Mouse (Mus musculus) hindbrain, embryonic 11.5 days (tissue): ENCODE results near the gene Cyp4a14. TPM values are rescaled to one million over a fixed set of nuclear protein-coding genes. Genes with fewer than 3 reads are reported as not detected.
"Not testable (repeated sequence)": the region's sequence is repeated elsewhere in the genome, so short reads cannot be mapped to it uniquely, and the experiment has no call there.

Experiments used
- ATAC-seq: fragments of 200-750 bp; cut with Nextera tagmentation; 2 replicates; pipeline ENCODE4 v1.8.0; 2017; ENCODE audit warnings: mild to moderate bottlenecking, moderate TSS enrichment, moderate library complexity; ENCODE audit not compliant: low FRiP score
- DNase-seq: peaks from one replicate; pipeline ENCODE4 v3.0.0-alpha.2; 2015; ENCODE audit warnings: low spot score
- H3K27ac ChIP-seq: fragments of 300-500 bp; sonication (generic); 2 replicates; pipeline ENCODE4 v1.5.1; 2014; ENCODE audit warnings: mild to moderate bottlenecking, low read depth, low read length
- H3K27me3 ChIP-seq: fragments of 300-500 bp; sonication (generic); 2 replicates; pipeline ENCODE4 v1.6.1; 2014; ENCODE audit warnings: mild to moderate bottlenecking, low read length, moderate library complexity, mixed read lengths; ENCODE audit not compliant: control insufficient read depth, insufficient read depth
- H3K36me3 ChIP-seq: fragments of 300-500 bp; sonication (generic); 2 replicates; pipeline ENCODE4 v1.6.1; 2014; ENCODE audit warnings: mild to moderate bottlenecking, low read length, moderate library complexity, mixed read lengths; ENCODE audit not compliant: control insufficient read depth, insufficient read depth
- H3K4me1 ChIP-seq: fragments of 300-500 bp; sonication (generic); replicated peaks from 2 replicates; pipeline ENCODE4 v1.6.1; 2014; ENCODE audit warnings: low read length, mixed read lengths; ENCODE audit not compliant: control insufficient read depth, insufficient read depth
- H3K4me2 ChIP-seq: fragments of 300-500 bp; sonication (generic); replicated peaks from 2 replicates; pipeline ENCODE4 v1.6.1; 2014; ENCODE audit warnings: mild to moderate bottlenecking, low read depth, low read length
- H3K4me3 ChIP-seq: fragments of 300-500 bp; sonication (generic); 2 replicates; pipeline ENCODE4 v1.5.1; 2014; ENCODE audit warnings: low read depth, low read length
- H3K9ac ChIP-seq: fragments of 300-500 bp; sonication (generic); 2 replicates; pipeline ENCODE4 v1.6.1; 2014; ENCODE audit warnings: low read depth, low read length
- H3K9me3 ChIP-seq: fragments of 300-500 bp; sonication (generic); 2 replicates; pipeline ENCODE4 v1.6.1; 2016; ENCODE audit warnings: low read length; ENCODE audit not compliant: control insufficient read depth
- WGBS: fragments of 180-500 bp; shearing (Covaris S2); extraction: QIAGEN DNeasy Blood & Tissue Kit; methylation state at CpG from one replicate; pipeline ENCODE4 v1.1.7; 2014; 5-methylcytosine and 5-hydroxymethylcytosine counted together
- polyA plus RNA-seq: library from polyadenylated mRNA; unstranded; fragments of >200 nt; fragmentation: Nextera tagmentation; extraction: Ambion mirVana; gene quantifications from 2 replicates; pipeline ENCODE4 v1.2.1, GENCODE M21; 2014

The Cyp4a14 gene
- polyA plus RNA-seq: not detected in 2 replicates

DNA sequence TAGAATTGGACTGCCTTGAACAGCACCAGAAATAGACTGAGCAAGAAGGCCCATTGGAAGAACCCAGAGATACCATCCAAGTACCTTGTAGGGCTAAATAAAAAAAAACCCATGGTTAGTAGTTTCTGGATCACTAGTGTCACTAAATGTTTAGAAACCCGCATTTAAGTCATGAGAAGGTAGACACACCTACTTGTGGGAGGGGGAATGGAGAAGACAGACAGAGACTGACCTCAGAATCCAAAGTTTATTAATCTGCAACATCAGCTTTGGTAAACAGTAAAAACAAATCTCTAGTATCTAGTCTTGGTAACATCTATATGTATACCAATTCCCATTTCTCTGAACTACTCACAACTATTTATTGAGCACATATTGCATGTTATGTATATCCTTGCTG, at the start of gene Cyp4a14:
Gene Cyp4a14 (minus strand): TSS at position 142 of the 400 bp plus-strand sequence.
- Histone ChIP-seq H3K27ac (no peak within 1 kb of the TSS), H3K9ac (no peak within 1 kb of the TSS), H3K4me3 (no peak within 1 kb of the TSS), H3K36me3 (no peaks in the 10 kb centered on the region), H3K4me2 (no peak within 1 kb of the TSS), H3K9me3 (no peaks in the 10 kb centered on the region), H3K27me3 (no peaks in the 10 kb centered on the region), H3K4me1 (no peaks in the 10 kb centered on the region)
- no peak for DNase-seq
- 80% methylated on average over 1 of the region's 1 CpGs for whole genome bisulfite sequencing
- ATAC-seq: no peak

DNA sequence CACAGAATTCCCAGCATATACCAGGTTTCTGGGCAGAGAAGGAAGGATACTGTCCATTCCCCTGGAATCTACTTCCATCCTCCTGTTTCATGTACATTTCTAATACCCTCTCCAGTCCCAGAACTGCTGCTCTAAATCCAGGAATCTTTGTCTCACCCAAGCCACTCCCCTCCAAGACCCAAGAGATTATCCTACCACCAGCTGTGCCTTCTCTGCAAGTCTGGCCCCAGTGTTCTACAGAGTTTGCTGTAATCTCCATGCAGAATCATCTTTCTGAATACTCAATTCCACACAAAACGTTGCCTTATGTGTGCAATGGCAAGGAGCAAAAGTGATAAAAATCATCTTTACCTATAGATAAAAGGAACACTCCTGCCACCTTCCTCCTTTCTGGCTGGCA, 49.2 kb upstream of the Cyp4a14 start:
- WGBS: 50% methylated on average over 1 of the region's 1 CpGs
- ATAC-seq (no peak), DNase-seq (no peak)
- Histone ChIP-seq H3K4me3 (no peak overlapping the region), H3K4me1 (no peaks in the 10 kb centered on the region), H3K9me3 (no peaks in the 10 kb centered on the region), H3K36me3 (no peaks in the 10 kb centered on the region), H3K9ac (no peak overlapping the region), H3K27ac (no peak overlapping the region), H3K27me3 (no peaks in the 10 kb centered on the region), H3K4me2 (no peak overlapping the region)

DNA sequence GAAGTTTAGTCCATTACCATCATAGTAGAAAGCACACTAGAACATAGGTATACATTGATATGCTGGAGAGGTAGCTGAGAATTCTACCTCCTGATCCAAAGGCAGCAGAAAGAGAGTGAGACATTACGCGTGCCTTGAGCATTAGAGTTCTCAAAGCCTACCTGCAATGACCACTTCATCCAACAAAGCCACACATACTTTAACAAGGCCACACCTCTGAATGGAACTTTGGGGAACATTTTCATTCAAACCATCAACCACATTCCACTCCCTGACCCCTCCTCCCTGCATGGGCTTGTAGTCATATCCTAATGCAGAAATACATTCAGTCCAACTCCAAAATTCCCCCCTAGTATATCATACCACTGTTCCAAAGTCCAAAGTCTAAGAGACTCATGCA, 25.8 kb upstream of the Cyp4a14 start:
- H3K4me3 ChIP-seq: no peak overlapping the region
- no peak overlapping the region for H3K4me2 ChIP-seq
- H3K27me3 ChIP-seq: no peaks in the 10 kb centered on the region
- no peaks in the 10 kb centered on the region for H3K36me3 ChIP-seq
- no peaks in the 10 kb centered on the region for H3K9me3 ChIP-seq
- H3K9ac ChIP-seq: no peak overlapping the region
- H3K27ac ChIP-seq: no peak overlapping the region
- WGBS: 95% methylated on average over 2 of the region's 2 CpGs
- DNase-seq (no peak), ATAC-seq (no peak)
- H3K4me1 ChIP-seq: no peaks in the 10 kb centered on the region

DNA sequence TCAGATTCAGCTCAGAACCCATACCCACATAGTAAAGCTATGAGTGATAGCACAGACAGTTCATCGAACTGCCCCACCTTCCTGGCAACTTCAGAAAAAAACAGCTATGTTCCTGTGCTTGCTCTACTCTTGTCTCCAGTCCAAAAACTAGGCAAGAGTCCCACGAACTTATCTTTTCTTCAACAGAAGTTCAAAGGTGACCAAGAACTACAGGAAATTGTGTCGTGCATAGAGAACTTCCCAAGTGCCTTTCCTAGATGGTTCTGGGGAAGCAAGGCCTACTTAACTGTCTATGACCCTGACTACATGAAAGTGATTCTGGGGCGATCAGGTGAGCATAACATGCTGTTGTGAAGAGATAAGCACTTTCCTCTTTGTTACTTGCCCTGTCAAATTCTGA, 23.5 kb upstream of the Cyp4a14 start:
- Histone ChIP-seq H3K27ac (no peak overlapping the region), H3K4me3 (no peak overlapping the region), H3K4me2 (no peak overlapping the region), H3K9me3 (no peaks in the 10 kb centered on the region), H3K9ac (no peak overlapping the region), H3K27me3 (no peaks in the 10 kb centered on the region), H3K36me3 (no peaks in the 10 kb centered on the region), H3K4me1 (no peaks in the 10 kb centered on the region)
- no peak for DNase-seq
- 77% methylated on average over 4 of the region's 4 CpGs for WGBS
- no peak for ATAC-seq

DNA sequence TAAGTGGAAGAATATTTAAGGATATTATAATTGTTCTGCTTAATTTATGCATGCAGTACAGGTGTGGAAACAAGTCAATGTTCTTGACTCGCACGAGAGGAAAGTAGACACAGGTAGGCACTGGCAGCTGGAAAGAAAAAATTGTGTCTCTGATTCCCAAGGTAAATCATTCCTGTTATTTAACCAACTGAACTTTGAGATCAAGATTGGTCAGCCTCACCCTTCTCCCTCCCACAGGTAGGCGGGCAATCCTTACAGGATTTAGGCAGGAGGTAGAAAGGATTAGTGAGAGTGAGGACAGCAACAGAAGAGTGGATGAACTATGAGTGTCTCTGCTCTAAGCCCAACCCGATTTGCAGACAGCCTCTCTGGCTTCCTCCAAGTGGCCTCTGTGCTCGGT, 22.1 kb upstream of the Cyp4a14 start, which contains the start of gene Cyp4a10:
Gene Cyp4a10 (plus strand): TSS at position 265 of the 400 bp plus-strand sequence.
- ATAC-seq, H3K27me3 ChIP-seq, H3K36me3 ChIP-seq, H3K27ac ChIP-seq, DNase-seq, H3K4me1 ChIP-seq, H3K4me3 ChIP-seq, H3K9me3 ChIP-seq, H3K4me2 ChIP-seq, H3K9ac ChIP-seq: not testable (repeated sequence)
- WGBS: 88% methylated on average over 5 of the region's 5 CpGs

DNA sequence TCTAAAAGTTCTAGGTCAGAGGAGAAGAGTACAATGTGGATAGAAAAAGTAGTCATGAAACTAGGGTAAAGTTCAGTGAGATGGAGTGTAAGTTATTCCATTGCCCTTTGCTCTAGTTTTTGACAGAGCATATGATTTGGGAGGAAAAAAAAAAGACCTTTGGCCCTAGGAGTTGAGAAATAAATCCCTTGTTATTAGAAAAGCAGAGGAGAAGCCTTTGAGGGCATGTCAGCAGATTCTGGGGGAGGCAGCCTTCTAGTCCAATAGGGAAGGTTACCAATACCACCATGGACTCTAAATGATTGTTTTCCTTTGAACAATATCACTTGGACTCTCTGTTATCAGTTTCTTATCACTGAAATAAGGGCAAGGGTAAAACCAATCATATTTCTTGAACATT, 18.0 kb upstream of the Cyp4a14 start:
- H3K27me3 ChIP-seq, ATAC-seq, H3K4me1 ChIP-seq, H3K4me2 ChIP-seq, H3K9ac ChIP-seq, H3K36me3 ChIP-seq, H3K4me3 ChIP-seq, DNase-seq, H3K27ac ChIP-seq, H3K9me3 ChIP-seq: not testable (repeated sequence)

DNA sequence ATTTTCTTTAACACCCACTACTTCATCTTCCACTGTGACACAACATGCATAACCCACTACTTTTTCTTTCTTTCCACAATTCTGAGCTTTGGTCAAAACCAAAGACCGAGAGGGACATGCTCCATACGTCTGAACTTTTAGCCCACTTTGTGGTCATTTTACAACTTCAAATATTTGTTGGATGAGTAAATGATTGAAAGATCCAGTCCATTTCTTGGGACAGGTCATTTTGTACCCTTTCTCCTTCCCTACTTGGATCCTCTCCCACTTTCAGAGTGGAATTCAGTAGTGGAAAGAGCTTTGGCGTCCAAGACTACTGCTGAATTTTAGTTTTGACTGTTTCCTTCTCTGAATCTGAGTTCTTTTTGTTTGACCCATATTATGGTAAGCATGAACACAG, 1.5 kb upstream of the Cyp4a14 start:
- Histone ChIP-seq H3K27me3 (no peaks in the 10 kb centered on the region), H3K9me3 (no peaks in the 10 kb centered on the region), H3K36me3 (no peaks in the 10 kb centered on the region), H3K9ac (no peak overlapping the region), H3K4me3 (no peak overlapping the region), H3K4me1 (no peaks in the 10 kb centered on the region), H3K27ac (no peak overlapping the region), H3K4me2 (no peak overlapping the region)
- 85% methylated on average over 3 of the region's 3 CpGs for WGBS
- no peak for DNase-seq
- no peak for ATAC-seq

DNA sequence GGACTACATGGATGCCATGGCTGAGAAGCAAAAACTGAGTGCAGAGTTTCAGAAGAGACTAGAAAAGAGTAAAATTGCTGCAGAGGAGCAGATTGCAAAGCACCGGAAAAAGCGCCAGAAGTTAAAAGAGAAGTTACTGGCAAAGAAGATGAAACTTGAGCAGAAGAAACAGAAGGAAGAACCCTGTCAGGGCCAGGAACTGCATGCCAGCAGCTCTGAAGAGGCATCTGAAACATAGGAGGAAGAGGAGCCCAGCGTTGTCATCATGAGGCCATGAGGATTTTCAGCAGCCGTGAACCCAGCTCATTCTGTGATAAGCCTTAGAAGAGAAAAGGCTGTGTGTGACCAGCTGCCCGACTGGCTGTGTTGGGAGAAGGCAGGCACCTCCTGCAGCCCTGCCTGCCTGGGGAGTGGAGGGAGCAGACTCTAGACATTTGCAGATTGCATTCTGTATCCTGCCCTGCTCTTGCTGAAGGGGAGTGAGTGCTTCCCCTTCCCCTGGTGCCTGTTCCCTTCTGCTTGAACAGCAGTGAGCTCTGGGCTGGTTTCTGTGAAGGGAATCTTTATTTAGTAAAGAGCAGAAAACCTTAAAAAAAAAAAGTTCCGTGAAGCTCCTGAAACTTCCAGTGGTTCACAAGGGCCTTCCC, 14.8 kb downstream of the Cyp4a14 start:
- no peaks in the 10 kb centered on the region for H3K9me3 ChIP-seq
- H3K27ac ChIP-seq: no peak overlapping the region
- no peaks in the 10 kb centered on the region for H3K4me1 ChIP-seq
- WGBS: 83% methylated on average over 6 of the region's 6 CpGs
- no peaks in the 10 kb centered on the region for H3K27me3 ChIP-seq
- H3K4me2 ChIP-seq: no peak overlapping the region
- no peak overlapping the region for H3K4me3 ChIP-seq
- DNase-seq (no peak), ATAC-seq (no peak)
- no peak overlapping the region for H3K9ac ChIP-seq
- H3K36me3 ChIP-seq: no peaks in the 10 kb centered on the region

DNA sequence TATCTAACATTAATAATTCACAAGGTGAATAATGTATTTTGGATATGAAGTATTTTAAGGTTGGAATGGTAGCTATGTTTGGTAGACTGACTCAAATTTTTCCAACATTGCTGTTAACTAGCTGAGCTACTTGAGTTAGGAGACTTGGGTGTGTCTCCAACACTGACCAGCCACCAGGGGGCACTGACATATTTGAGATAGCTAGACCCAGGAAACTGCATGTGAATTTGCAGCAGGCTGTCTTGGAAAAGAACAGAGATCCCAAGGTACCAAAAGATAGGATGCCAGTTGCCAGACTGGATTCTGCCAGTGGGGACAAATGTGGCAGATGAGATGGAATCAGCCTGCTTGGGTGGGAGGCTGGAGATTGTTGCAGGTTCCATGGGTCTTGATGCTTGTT, 19.9 kb downstream of the Cyp4a14 start:
- H3K4me2 ChIP-seq, H3K4me1 ChIP-seq, ATAC-seq, H3K27ac ChIP-seq, DNase-seq, H3K9ac ChIP-seq, H3K36me3 ChIP-seq, H3K4me3 ChIP-seq, H3K27me3 ChIP-seq, H3K9me3 ChIP-seq: not testable (repeated sequence)
